Mouse (Mus musculus) heart, embryonic 14.5 days (tissue): ENCODE results near the gene Ifitm2. TPM values are rescaled to one million over a fixed set of nuclear protein-coding genes. Genes with fewer than 3 reads are reported as not detected.
"Not testable (repeated sequence)": the region's sequence is repeated elsewhere in the genome, so short reads cannot be mapped to it uniquely, and the experiment has no call there.

ENCODE experiments used
- ATAC-seq: fragments of 200-750 bp; cut with Nextera tagmentation; 2 replicates; pipeline ENCODE4 v1.8.0; 2017; ENCODE audit warnings: low read depth, moderate TSS enrichment; ENCODE audit not compliant: insufficient number of reproducible peaks, insufficient read depth, low FRiP score
- H3K27ac ChIP-seq, 2 experiments: fragments of 200-500 bp in 1 of 2; fragments of 300-500 bp in 1 of 2; sonication (generic) in 1 of 2; replicated peaks in 1 of 2; 2 replicates each; pipeline ENCODE4 v1.5.1; 2012 to 2014; ENCODE audit warnings: low read depth in 2 of 2, low read length in 2 of 2, control low read depth in 1 of 2, mild to moderate bottlenecking in 1 of 2, mixed read lengths in 1 of 2; ENCODE audit not compliant: control insufficient read depth in 1 of 2, insufficient read depth in 1 of 2
- H3K27me3 ChIP-seq: fragments of 300-500 bp; sonication (generic); 2 replicates; pipeline ENCODE4 v1.6.1; 2014; ENCODE audit warnings: mild to moderate bottlenecking, low read length, control low read depth; ENCODE audit not compliant: control insufficient read depth, insufficient read depth
- H3K36me3 ChIP-seq: fragments of 300-500 bp; sonication (generic); 2 replicates; pipeline ENCODE4 v1.6.1; 2014; ENCODE audit warnings: mild to moderate bottlenecking, control low read depth, low read length, mixed read lengths; ENCODE audit not compliant: control insufficient read depth, insufficient read depth
- H3K4me1 ChIP-seq, 2 experiments: fragments of 200-500 bp in 1 of 2; fragments of 300-500 bp in 1 of 2; sonication (generic) in 1 of 2; 2 replicates each; pipeline ENCODE4 v1.6.1; 2012 to 2014; ENCODE audit warnings: low read length in 2 of 2, control low read depth in 1 of 2, mixed read lengths in 1 of 2; ENCODE audit not compliant: control insufficient read depth in 2 of 2, insufficient read depth in 2 of 2
- H3K4me2 ChIP-seq: fragments of 300-500 bp; sonication (generic); 2 replicates; pipeline ENCODE4 v1.6.1; 2014; ENCODE audit warnings: mild to moderate bottlenecking, low read length
- H3K4me3 ChIP-seq, 2 experiments: fragments of 200-500 bp in 1 of 2; fragments of 300-500 bp in 1 of 2; sonication (generic) in 1 of 2; 2 replicates each; pipeline ENCODE4 v1.5.1; 2012 to 2014; ENCODE audit warnings: low read length in 2 of 2, mild to moderate bottlenecking in 2 of 2, control low read depth in 1 of 2, low read depth in 1 of 2, moderate library complexity in 1 of 2; ENCODE audit not compliant: control insufficient read depth in 1 of 2, insufficient read depth in 1 of 2
- H3K9ac ChIP-seq: fragments of 300-500 bp; sonication (generic); 2 replicates; pipeline ENCODE4 v1.6.1; 2014; ENCODE audit warnings: mild to moderate bottlenecking, low read length
- H3K9me3 ChIP-seq: fragments of 300-500 bp; sonication (generic); 2 replicates; pipeline ENCODE4 v1.6.1; 2016; ENCODE audit warnings: low read length, control low read depth; ENCODE audit not compliant: control insufficient read depth
- WGBS: fragments of 180-500 bp; shearing (Covaris S2); extraction: QIAGEN DNeasy Blood & Tissue Kit; methylation state at CpG from one replicate; pipeline ENCODE4 v1.1.7; 2014; 5-methylcytosine and 5-hydroxymethylcytosine counted together
- polyA plus RNA-seq: library from polyadenylated mRNA; unstranded; fragments of >200 nt; fragmentation: Nextera tagmentation; extraction: Ambion mirVana; gene quantifications from 2 replicates; pipeline ENCODE4 v1.2.1, GENCODE M21; 2014

Ifitm2 gene
- polyA plus RNA-seq, 1 experiment from 2014 or later: 692 TPM

- WGBS: 67% methylated on average over 5 of the region's 5 CpGs
- Histone ChIP-seq H3K36me3 (no peaks in the 10 kb centered on the region), H3K4me3 (no peak overlapping the region), H3K9ac (no peak overlapping the region), H3K27ac (no peak overlapping the region), H3K9me3 (peaks cover 4% of the 10 kb centered on the region; the same call in 1 of the 2 replicates), H3K4me2 (no peak overlapping the region), H3K27me3 (no peaks in the 10 kb centered on the region), H3K4me1 (no peaks in the 10 kb centered on the region)
- no peak for ATAC-seq
These were observed 34.8 kb upstream of the Ifitm2 start for GRCm38 (mm10) chr7:140990622-140991021.

- Histone ChIP-seq H3K27ac (no peak overlapping the region), H3K4me3 (no peak overlapping the region), H3K9me3 (peaks cover 4% of the 10 kb centered on the region; the same call in 1 of the 2 replicates), H3K36me3 (no peaks in the 10 kb centered on the region), H3K4me2 (no peak overlapping the region), H3K27me3 (no peaks in the 10 kb centered on the region), H3K4me1 (no peaks in the 10 kb centered on the region), H3K9ac (no peak overlapping the region)
- no peak for ATAC-seq
- WGBS: 51% methylated on average over 6 of the region's 6 CpGs
These were observed 34.4 kb upstream of the Ifitm2 start for GRCm38 (mm10) chr7:140990185-140990584.

GRCm38 (mm10) chr7:140989022-140989421 lies 33.2 kb upstream of the Ifitm2 start:
- no peak overlapping the region for H3K27ac ChIP-seq
- ATAC-seq: no peak
- no peaks in the 10 kb centered on the region for H3K36me3 ChIP-seq

GRCm38 (mm10) chr7:140987182-140988138 lies 31.7 kb upstream of the Ifitm2 start:
- 72% methylated on average over 17 of the region's 17 CpGs for WGBS
- no peak overlapping the region for H3K4me3 ChIP-seq
- H3K36me3 ChIP-seq: no peaks in the 10 kb centered on the region
- no peak overlapping the region for H3K4me2 ChIP-seq
- H3K27me3 ChIP-seq: no peaks in the 10 kb centered on the region
- ATAC-seq: no peak
- no peaks in the 10 kb centered on the region for H3K4me1 ChIP-seq
- no peak overlapping the region for H3K9ac ChIP-seq
- no peak overlapping the region for H3K27ac ChIP-seq
- peaks cover 4% of the 10 kb centered on the region; the same call in 1 of the 2 replicates for H3K9me3 ChIP-seq

More at GRCm38 (mm10) chr7:140989022-140989421, 33.2 kb upstream of the Ifitm2 start:
- Histone ChIP-seq H3K27me3 (no peaks in the 10 kb centered on the region), H3K4me2 (no peak overlapping the region), H3K4me3 (no peak overlapping the region), H3K4me1 (no peaks in the 10 kb centered on the region), H3K9ac (no peak overlapping the region), H3K9me3 (peaks cover 4% of the 10 kb centered on the region; the same call in 1 of the 2 replicates)
- WGBS: 60% methylated on average over 4 of the region's 4 CpGs

GRCm38 (mm10) chr7:140982971-140983370 lies 27.2 kb upstream of the Ifitm2 start:
- Histone ChIP-seq H3K9me3 (peaks cover 4% of the 10 kb centered on the region; the same call in 1 of the 2 replicates), H3K9ac (no peak overlapping the region), H3K36me3 (no peaks in the 10 kb centered on the region), H3K4me3 (no peak overlapping the region), H3K4me2 (no peak overlapping the region), H3K4me1 (no peaks in the 10 kb centered on the region), H3K27ac (no peak overlapping the region), H3K27me3 (no peaks in the 10 kb centered on the region)
- ATAC-seq: no peak
- WGBS: 55% methylated on average over 7 of the region's 7 CpGs

- Histone ChIP-seq H3K27me3 (no peaks in the 10 kb centered on the region), H3K27ac (no peak overlapping the region), H3K9ac (no peak overlapping the region), H3K4me1 (no peaks in the 10 kb centered on the region), H3K9me3 (peaks cover 4% of the 10 kb centered on the region; the same call in 1 of the 2 replicates), H3K36me3 (no peaks in the 10 kb centered on the region), H3K4me2 (no peak overlapping the region), H3K4me3 (no peak overlapping the region)
- ATAC-seq: no peak
- 85% methylated on average over 8 of the region's 8 CpGs for WGBS
These were observed 25.9 kb upstream of the Ifitm2 start for GRCm38 (mm10) chr7:140981704-140982103.

- H3K9me3 ChIP-seq, ATAC-seq: not testable (repeated sequence)
- 87% methylated on average over 9 of the region's 9 CpGs for WGBS
These were observed 20.9 kb upstream of the Ifitm2 start for GRCm38 (mm10) chr7:140976720-140977119.

More at GRCm38 (mm10) chr7:140976720-140977119, 20.9 kb upstream of the Ifitm2 start:
- H3K4me1 ChIP-seq, H3K9ac ChIP-seq, H3K27me3 ChIP-seq, H3K36me3 ChIP-seq, H3K4me3 ChIP-seq, H3K27ac ChIP-seq, H3K4me2 ChIP-seq: not testable (repeated sequence)
